Mouse (Mus musculus) adrenal gland, adult 18-20 months (tissue): ENCODE measurements around the gene Stag1. TPM values are rescaled to one million over a fixed set of nuclear protein-coding genes. Genes with fewer than 3 reads are reported as not detected.

Experiments
- total RNA-seq, 2 experiments: library from RNA; stranded (reverse); gene quantifications; 1 replicate in 1 of 2; 2 replicates in 1 of 2; pipeline ENCODE4 v1.2.3; 2021

Stag1 gene
- total RNA-seq, 2 experiments from 2014 or later = 31.4 to 33.8 TPM

Other genes starting within 250 kb of the Stag1 start
- gene Il20rb, start 111.0 kb upstream of the Stag1 start, total RNA-seq = 1 to 10 TPM in 1 of 2 experiments, under 1 TPM in 1; 0.63 to 1.4 TPM
- 10 to 100 TPM; 49.3 to 49.9 TPM for gene Nck1, start 51.7 kb upstream of the Stag1 start, total RNA-seq
- 1 to 10 TPM; 7.8 to 9.6 TPM for gene Slc35g2, start 26.7 kb upstream of the Stag1 start, total RNA-seq